Mouse (Mus musculus) cerebellum, adult 2 months (tissue): ENCODE measurements around the gene Bbx. TPM values are rescaled to one million over a fixed set of nuclear protein-coding genes. Genes with fewer than 3 reads are reported as not detected.

Source experiments
- DNase-seq, 2 experiments: peaks; one replicate each; pipeline ENCODE4 v3.0.0; 2021
- H3K27ac ChIP-seq: fragments of 200-500 bp; 2 replicates; pipeline ENCODE4 v1.5.1; 2012; ENCODE audit warnings: low read length, control low read depth, inconsistent platforms; ENCODE audit not compliant: insufficient read depth
- H3K27me3 ChIP-seq: fragments of 200-500 bp; 2 replicates; pipeline ENCODE4 v1.6.1; 2012; ENCODE audit warnings: inconsistent platforms, mild to moderate bottlenecking, low read length, moderate library complexity; ENCODE audit not compliant: control insufficient read depth, insufficient read depth
- H3K4me1 ChIP-seq: fragments of 200-500 bp; 2 replicates; pipeline ENCODE4 v1.6.1; 2011; ENCODE audit warnings: low read length; ENCODE audit not compliant: control insufficient read depth, insufficient read depth
- H3K4me3 ChIP-seq: fragments of 200-500 bp; replicated peaks from 2 replicates; pipeline ENCODE3; 2011; ENCODE audit warnings: mild to moderate bottlenecking, low read depth, low read length, control low read depth; ENCODE audit not compliant: insufficient read depth
- CTCF ChIP-seq: fragments of 200-500 bp; IDR thresholded peaks from 2 replicates; pipeline ENCODE4 v1.5.1; 2011; ENCODE audit warnings: low read depth, mild to moderate bottlenecking, control low read depth, low read length, moderate library complexity, borderline replicate concordance; ENCODE audit not compliant: insufficient read depth
- POLR2A ChIP-seq: fragments of 200-500 bp; IDR thresholded peaks from 2 replicates; pipeline ENCODE4 v1.6.1; 2011; ENCODE audit warnings: low read length, control low read depth, borderline replicate concordance; ENCODE audit not compliant: insufficient read depth
- WGBS: fragments of 180-500 bp; shearing (Covaris S2); methylation state at CpG from one replicate; pipeline ENCODE4 v1.1.7; 2018; 5-methylcytosine and 5-hydroxymethylcytosine counted together
- polyA plus RNA-seq: library from polyadenylated mRNA; depleted of rRNA; stranded (reverse); fragments of >200 nt; gene quantifications from 2 replicates; pipeline ENCODE4 v1.2.3, GENCODE M21; 2012

Bbx gene
- polyA plus RNA-seq, 1 experiment, result 12.0 TPM

GRCm38 (mm10) chr16:50429692-50430514 is 2.3 kb downstream of the Bbx start:
- under 1% methylated on average over 67 of the region's 69 CpGs for WGBS
- H3K27ac ChIP-seq, result no peak overlapping the region
- no peaks in the 10 kb centered on the region for H3K27me3 ChIP-seq
- H3K4me3 ChIP-seq, result peak overlapping the region; percentile 93
- H3K4me1 ChIP-seq, result peaks cover 3% of the 10 kb centered on the region; the same call in 1 of the 2 replicates
- DNase-seq, result peak; percentile 41 to 55
- TF ChIP-seq POLR2A (no peak), CTCF (no peak)

- H3K4me3 ChIP-seq, result peak overlapping the region; percentile 93
- H3K27ac ChIP-seq, result no peak overlapping the region
- DNase-seq, result peak; percentile 30 to 41
- TF ChIP-seq CTCF (no peak), POLR2A (no peak)
- H3K27me3 ChIP-seq, result no peaks in the 10 kb centered on the region
- 3% methylated on average over 23 of the region's 23 CpGs for WGBS
- H3K4me1 ChIP-seq, result peaks cover 3% of the 10 kb centered on the region; the same call in 1 of the 2 replicates
Observed at GRCm38 (mm10) chr16:50428871-50429691, 3.1 kb downstream of the Bbx start.

GRCm38 (mm10) chr16:50420130-50420529 is 12.1 kb downstream of the Bbx start:
- Histone ChIP-seq H3K27me3 (no peaks in the 10 kb centered on the region), H3K27ac (no peak overlapping the region), H3K4me3 (no peak overlapping the region), H3K4me1 (no peaks in the 10 kb centered on the region)
- TF ChIP-seq POLR2A (no peak), CTCF (no peak)
- no peak for DNase-seq
- WGBS, result 43% methylated on average over 1 of the region's 1 CpGs

GRCm38 (mm10) chr16:50415406-50415805 is 16.8 kb downstream of the Bbx start:
- no peak overlapping the region for H3K27ac ChIP-seq
- no peak for DNase-seq
- 79% methylated on average over 8 of the region's 8 CpGs for WGBS

GRCm38 (mm10) chr16:50402851-50403250 is 29.3 kb downstream of the Bbx start:
- DNase-seq, result no peak
- TF ChIP-seq POLR2A, result no peak
- no peak for TF ChIP-seq CTCF
- no peak overlapping the region for H3K27ac ChIP-seq
- no peak overlapping the region for H3K4me3 ChIP-seq
- H3K4me1 ChIP-seq, result no peaks in the 10 kb centered on the region
- no peaks in the 10 kb centered on the region for H3K27me3 ChIP-seq
- 22% methylated on average over 5 of the region's 5 CpGs for WGBS

More at GRCm38 (mm10) chr16:50415406-50415805, 16.8 kb downstream of the Bbx start:
- H3K27me3 ChIP-seq, result no peaks in the 10 kb centered on the region
- no peak overlapping the region for H3K4me3 ChIP-seq
- TF ChIP-seq POLR2A (no peak), CTCF (no peak)
- no peaks in the 10 kb centered on the region for H3K4me1 ChIP-seq

- WGBS, result 92% methylated on average over 6 of the region's 6 CpGs
- TF ChIP-seq POLR2A (no peak), CTCF (no peak)
- H3K4me3 ChIP-seq, result no peak overlapping the region
- no peaks in the 10 kb centered on the region for H3K4me1 ChIP-seq
- no peaks in the 10 kb centered on the region for H3K27me3 ChIP-seq
- H3K27ac ChIP-seq, result no peak overlapping the region
- no peak for DNase-seq
Observed at GRCm38 (mm10) chr16:50399775-50400174, 32.4 kb downstream of the Bbx start.

GRCm38 (mm10) chr16:50398564-50398963 is 33.6 kb downstream of the Bbx start:
- TF ChIP-seq CTCF (no peak), POLR2A (no peak)
- DNase-seq, result no peak

More at GRCm38 (mm10) chr16:50398564-50398963, 33.6 kb downstream of the Bbx start:
- Histone ChIP-seq H3K27ac (no peak overlapping the region), H3K4me3 (no peak overlapping the region), H3K4me1 (no peaks in the 10 kb centered on the region), H3K27me3 (no peaks in the 10 kb centered on the region)
- 83% methylated on average over 4 of the region's 4 CpGs for WGBS
